Mouse (Mus musculus) heart, embryonic 14.5 days (tissue): ENCODE results near the gene Spred1. TPM values are rescaled to one million over a fixed set of nuclear protein-coding genes. Genes with fewer than 3 reads are reported as not detected.

Experiments
- ATAC-seq: fragments of 200-750 bp; cut with Nextera tagmentation; 2 replicates; pipeline ENCODE4 v1.8.0; 2017; ENCODE audit warnings: low read depth, moderate TSS enrichment; ENCODE audit not compliant: insufficient number of reproducible peaks, insufficient read depth, low FRiP score
- H3K27ac ChIP-seq, 2 experiments: fragments of 200-500 bp in 1 of 2; fragments of 300-500 bp in 1 of 2; sonication (generic) in 1 of 2; replicated peaks in 1 of 2; 2 replicates each; pipeline ENCODE4 v1.5.1; 2012 to 2014; ENCODE audit warnings: low read depth in 2 of 2, low read length in 2 of 2, control low read depth in 1 of 2, mild to moderate bottlenecking in 1 of 2, mixed read lengths in 1 of 2; ENCODE audit not compliant: control insufficient read depth in 1 of 2, insufficient read depth in 1 of 2
- H3K27me3 ChIP-seq: fragments of 300-500 bp; sonication (generic); 2 replicates; pipeline ENCODE4 v1.6.1; 2014; ENCODE audit warnings: mild to moderate bottlenecking, low read length, control low read depth; ENCODE audit not compliant: control insufficient read depth, insufficient read depth
- H3K36me3 ChIP-seq: fragments of 300-500 bp; sonication (generic); 2 replicates; pipeline ENCODE4 v1.6.1; 2014; ENCODE audit warnings: mild to moderate bottlenecking, control low read depth, low read length, mixed read lengths; ENCODE audit not compliant: control insufficient read depth, insufficient read depth
- H3K4me1 ChIP-seq, 2 experiments: fragments of 200-500 bp in 1 of 2; fragments of 300-500 bp in 1 of 2; sonication (generic) in 1 of 2; 2 replicates each; pipeline ENCODE4 v1.6.1; 2012 to 2014; ENCODE audit warnings: low read length in 2 of 2, control low read depth in 1 of 2, mixed read lengths in 1 of 2; ENCODE audit not compliant: control insufficient read depth in 2 of 2, insufficient read depth in 2 of 2
- H3K4me2 ChIP-seq: fragments of 300-500 bp; sonication (generic); 2 replicates; pipeline ENCODE4 v1.6.1; 2014; ENCODE audit warnings: mild to moderate bottlenecking, low read length
- H3K4me3 ChIP-seq, 2 experiments: fragments of 200-500 bp in 1 of 2; fragments of 300-500 bp in 1 of 2; sonication (generic) in 1 of 2; 2 replicates each; pipeline ENCODE4 v1.5.1; 2012 to 2014; ENCODE audit warnings: low read length in 2 of 2, mild to moderate bottlenecking in 2 of 2, control low read depth in 1 of 2, low read depth in 1 of 2, moderate library complexity in 1 of 2; ENCODE audit not compliant: control insufficient read depth in 1 of 2, insufficient read depth in 1 of 2
- H3K9ac ChIP-seq: fragments of 300-500 bp; sonication (generic); 2 replicates; pipeline ENCODE4 v1.6.1; 2014; ENCODE audit warnings: mild to moderate bottlenecking, low read length
- H3K9me3 ChIP-seq: fragments of 300-500 bp; sonication (generic); 2 replicates; pipeline ENCODE4 v1.6.1; 2016; ENCODE audit warnings: low read length, control low read depth; ENCODE audit not compliant: control insufficient read depth
- WGBS: fragments of 180-500 bp; shearing (Covaris S2); extraction: QIAGEN DNeasy Blood & Tissue Kit; methylation state at CpG from one replicate; pipeline ENCODE4 v1.1.7; 2014; 5-methylcytosine and 5-hydroxymethylcytosine counted together
- microRNA counts: library from miRNA; unstranded; fragments of <30 nt; microRNA quantifications from one replicate; lab custom pipeline; 2016
- microRNA-seq: library from miRNA; unstranded; fragments of <30 nt; microRNA quantifications from one replicate; pipeline ENCODE4, GENCODE M21; 2016
- polyA plus RNA-seq: library from polyadenylated mRNA; unstranded; fragments of >200 nt; fragmentation: Nextera tagmentation; extraction: Ambion mirVana; gene quantifications from 2 replicates; pipeline ENCODE4 v1.2.1, GENCODE M21; 2014

The Spred1 gene
- polyA plus RNA-seq, 1 experiment from 2014 or later: 14.8 TPM

GRCm38 (mm10) chr2:117231257-117231656, 110.1 kb downstream of the Spred1 start:
- H3K27me3 ChIP-seq: no peaks in the 10 kb centered on the region; the same call in 1 of the 2 replicates
- no peak overlapping the region; the same call in 1 of the 2 replicates for H3K9ac ChIP-seq
- no peak overlapping the region for H3K4me3 ChIP-seq
- H3K4me1 ChIP-seq: no peaks in the 10 kb centered on the region; a peak in 1 of 4 replicates
- WGBS: 8% methylated on average over 13 of the region's 13 CpGs
- no peaks in the 10 kb centered on the region for H3K36me3 ChIP-seq
- H3K9me3 ChIP-seq: no peaks in the 10 kb centered on the region
- no peak for ATAC-seq
- no peak overlapping the region; the same call in 1 of the 2 replicates for H3K4me2 ChIP-seq
- no peak overlapping the region for H3K27ac ChIP-seq

MicroRNA genes within 50 kb of the gene (microRNA counts, 519-probe panel; counts per million panel counts)
- 322 counts per million, percentile 70 among the panel's probes with 10 or more counts for microRNA mmu-miR-674 (lab: Ali Mortazavi, UCI)

Small RNA genes lying within 50 kb of the gene (microRNA-seq; reads per million reads assigned to microRNA genes)
- gene Mir674: 911 reads per million, percentile 77 among the genes with 10 or more reads in this experiment

Other genes starting within 250 kb of the Spred1 start
- not detected in 2 replicates for gene Tmco5, start 242.7 kb upstream of the Spred1 start, polyA plus RNA-seq
- 6.0 and 6.7 TPM in 2 replicates for gene Fam98b, start 128.4 kb downstream of the Spred1 start, polyA plus RNA-seq
- 0.16 and 0.18 TPM in 2 replicates for gene Rasgrp1, start 221.6 kb downstream of the Spred1 start, polyA plus RNA-seq